Mouse (Mus musculus): ENCODE results near the gene Rbm45. TPM values are rescaled to one million over a fixed set of nuclear protein-coding genes. Genes with fewer than 3 reads are reported as not detected.

The Rbm45 gene
- polyA plus RNA-seq, 1 experiment from 2014 or later: 18.2 TPM

- Histone ChIP-seq H3K4me2 (replicated peaks; ENCODE audit: low read depth, low read length) (peak overlapping the region; percentile 85), H3K36me3 (ENCODE audit: control insufficient read depth, insufficient read depth, low read length) (peaks cover 33% of the 10 kb centered on the region), H3K4me3 (ENCODE audit: low read length) (peak overlapping the region; percentile 94), H3K27ac (ENCODE audit: low read depth, low read length) (no peak overlapping the region), H3K9ac (ENCODE audit: low read depth, low read length) (peak overlapping the region; percentile 86), H3K9me3 (ENCODE audit: control insufficient read depth, low read length) (no peaks in the 10 kb centered on the region), H3K4me1 (ENCODE audit: control insufficient read depth, insufficient read depth, low read length) (peaks cover 7% of the 10 kb centered on the region; the same call in 1 of the 2 replicates), H3K27me3 (ENCODE audit: control insufficient read depth, insufficient read depth, low read length) (no peaks in the 10 kb centered on the region)
- ATAC-seq (ENCODE audit: low FRiP score, low TSS enrichment): no peak
- 2% methylated on average over 7 of the region's 7 CpGs for WGBS
These were observed 805 bp downstream of the Rbm45 start for GRCm38 (mm10) chr2:76370656-76370922.

- no peak for ATAC-seq (ENCODE audit: low FRiP score, low TSS enrichment)
- H3K27ac ChIP-seq (ENCODE audit: low read depth, low read length): no peak overlapping the region
- no peak overlapping the region for H3K4me2 ChIP-seq (replicated peaks; ENCODE audit: low read depth, low read length)
- H3K4me3 ChIP-seq (ENCODE audit: low read length): no peak overlapping the region
- peaks cover 40% of the 10 kb centered on the region for H3K36me3 ChIP-seq (ENCODE audit: control insufficient read depth, insufficient read depth, low read length)
- WGBS: 90% methylated on average over 4 of the region's 4 CpGs
- H3K9me3 ChIP-seq (ENCODE audit: control insufficient read depth, low read length): no peaks in the 10 kb centered on the region
- H3K9ac ChIP-seq (ENCODE audit: low read depth, low read length): no peak overlapping the region
- H3K27me3 ChIP-seq (ENCODE audit: control insufficient read depth, insufficient read depth, low read length): no peaks in the 10 kb centered on the region
- peaks cover 7% of the 10 kb centered on the region; the same call in 1 of the 2 replicates for H3K4me1 ChIP-seq (ENCODE audit: control insufficient read depth, insufficient read depth, low read length)
These were observed 2.5 kb downstream of the Rbm45 start for GRCm38 (mm10) chr2:76372244-76372643.

DNA sequence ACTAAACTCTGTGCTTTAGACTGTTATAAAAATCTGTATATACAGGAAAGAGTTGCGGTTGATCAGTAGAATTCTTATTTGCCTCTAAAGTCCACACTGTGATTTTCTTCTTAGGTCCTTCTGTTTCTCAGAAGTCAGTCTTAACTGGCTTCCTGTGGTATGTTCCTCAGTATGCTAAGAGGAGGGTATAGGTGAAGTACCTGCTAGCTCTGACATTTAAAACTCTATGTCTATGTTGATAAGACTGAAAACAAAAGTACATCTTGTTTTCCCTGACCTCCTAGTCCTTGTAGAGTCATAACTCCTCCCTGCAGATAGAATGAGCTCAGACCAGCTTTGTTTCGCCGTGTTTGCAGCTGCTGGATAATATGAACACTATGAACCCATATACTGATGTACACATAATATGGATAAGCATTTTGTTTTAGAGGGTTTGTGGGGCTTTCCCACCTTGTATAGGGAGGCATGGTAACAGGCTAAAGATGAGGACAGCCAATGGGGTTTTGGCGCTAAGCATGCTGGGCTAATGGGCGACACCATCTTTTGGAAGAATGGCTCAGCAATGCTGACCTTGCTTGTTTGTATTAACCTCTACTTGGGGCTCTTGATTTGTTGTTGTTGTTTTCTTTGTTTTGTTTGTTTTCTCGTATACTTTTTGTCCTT lies 4.9 kb downstream of the Rbm45 start:
- Histone ChIP-seq H3K27me3 (ENCODE audit: control insufficient read depth, insufficient read depth, low read length) (no peaks in the 10 kb centered on the region), H3K36me3 (ENCODE audit: control insufficient read depth, insufficient read depth, low read length) (peaks cover 61% of the 10 kb centered on the region), H3K9me3 (ENCODE audit: control insufficient read depth, low read length) (no peaks in the 10 kb centered on the region), H3K4me1 (ENCODE audit: control insufficient read depth, insufficient read depth, low read length) (peaks cover 7% of the 10 kb centered on the region; the same call in 1 of the 2 replicates), H3K9ac (ENCODE audit: low read depth, low read length) (no peak overlapping the region), H3K27ac (ENCODE audit: low read depth, low read length) (no peak overlapping the region), H3K4me2 (replicated peaks; ENCODE audit: low read depth, low read length) (no peak overlapping the region), H3K4me3 (ENCODE audit: low read length) (no peak overlapping the region)
- ATAC-seq (ENCODE audit: low FRiP score, low TSS enrichment): no peak
- 90% methylated on average over 6 of the region's 6 CpGs for WGBS

DNA sequence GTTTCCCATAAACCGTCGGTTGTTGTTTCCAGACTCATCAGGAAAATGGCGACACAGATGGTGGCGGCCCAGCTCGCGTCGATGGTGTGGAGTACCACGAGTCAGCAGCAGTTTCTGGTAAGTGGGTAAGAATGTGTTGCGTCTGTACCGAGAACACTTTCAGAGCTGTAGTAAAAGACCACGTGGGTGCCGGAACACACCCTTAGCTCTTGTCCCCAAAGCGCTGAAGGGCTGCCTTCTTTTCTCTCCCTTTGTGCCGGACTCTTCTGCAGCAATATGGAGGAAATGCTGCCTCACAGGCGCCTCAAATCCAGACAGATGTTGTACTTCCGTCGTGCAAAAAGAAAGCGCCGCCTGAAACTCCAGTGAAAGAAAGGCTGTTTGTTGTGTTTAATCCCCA lies 8.9 kb downstream of the Rbm45 start:
- Histone ChIP-seq H3K9me3 (ENCODE audit: control insufficient read depth, low read length) (no peaks in the 10 kb centered on the region), H3K27me3 (ENCODE audit: control insufficient read depth, insufficient read depth, low read length) (no peaks in the 10 kb centered on the region), H3K36me3 (ENCODE audit: control insufficient read depth, insufficient read depth, low read length) (peaks cover 76% of the 10 kb centered on the region), H3K4me3 (ENCODE audit: low read length) (no peak overlapping the region), H3K4me1 (ENCODE audit: control insufficient read depth, insufficient read depth, low read length) (no peaks in the 10 kb centered on the region), H3K27ac (ENCODE audit: low read depth, low read length) (no peak overlapping the region), H3K4me2 (replicated peaks; ENCODE audit: low read depth, low read length) (no peak overlapping the region), H3K9ac (ENCODE audit: low read depth, low read length) (no peak overlapping the region)
- 95% methylated on average over 19 of the region's 19 CpGs for WGBS
- no peak for ATAC-seq (ENCODE audit: low FRiP score, low TSS enrichment)

DNA sequence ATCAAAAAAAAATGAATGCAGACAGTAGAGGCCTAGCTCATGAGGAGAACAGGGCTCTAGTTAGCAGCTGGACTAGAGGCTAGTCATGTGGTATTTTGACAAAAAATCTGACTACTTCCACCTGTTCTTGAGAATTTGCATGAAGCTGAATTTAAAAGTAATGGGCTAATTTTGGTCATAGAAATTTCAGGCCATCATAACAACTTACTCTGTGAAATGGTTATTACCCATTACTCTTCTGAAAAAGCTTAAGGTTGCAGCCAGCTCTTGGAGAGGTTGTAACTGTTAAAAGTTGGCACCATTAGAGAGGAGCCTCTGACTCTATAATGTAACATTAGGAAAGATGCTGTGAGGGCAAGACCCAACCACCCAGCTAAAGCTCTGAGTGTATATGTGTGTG lies 16.7 kb downstream of the Rbm45 start:
- H3K4me1 ChIP-seq (ENCODE audit: control insufficient read depth, insufficient read depth, low read length): no peaks in the 10 kb centered on the region
- no peak overlapping the region for H3K4me2 ChIP-seq (replicated peaks; ENCODE audit: low read depth, low read length)
- H3K4me3 ChIP-seq (ENCODE audit: low read length): no peak overlapping the region
- H3K9me3 ChIP-seq (ENCODE audit: control insufficient read depth, low read length): no peaks in the 10 kb centered on the region
- H3K27me3 ChIP-seq (ENCODE audit: control insufficient read depth, insufficient read depth, low read length): no peaks in the 10 kb centered on the region
- no peak for ATAC-seq (ENCODE audit: low FRiP score, low TSS enrichment)
- H3K9ac ChIP-seq (ENCODE audit: low read depth, low read length): no peak overlapping the region
- H3K36me3 ChIP-seq (ENCODE audit: control insufficient read depth, insufficient read depth, low read length): peaks cover 24% of the 10 kb centered on the region
- H3K27ac ChIP-seq (ENCODE audit: low read depth, low read length): no peak overlapping the region

DNA sequence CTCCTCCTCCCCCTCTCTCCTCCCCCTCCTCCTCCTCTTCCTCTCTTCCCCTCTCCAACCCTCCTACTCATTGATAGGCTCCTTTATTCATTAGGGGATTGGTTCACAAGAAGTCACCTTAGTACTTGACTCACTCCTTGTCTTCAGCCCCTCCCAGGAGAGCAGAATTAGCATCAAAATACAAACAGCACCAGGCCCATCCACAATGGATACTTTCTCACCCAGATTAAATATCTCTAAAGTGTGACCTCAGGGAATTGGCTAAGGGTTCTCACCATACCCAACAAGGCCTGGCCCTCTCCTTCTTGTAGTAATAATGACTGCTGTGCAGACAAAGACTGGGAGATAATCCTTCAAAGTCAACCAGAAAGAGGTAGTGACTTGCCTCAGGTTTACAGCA lies 30.4 kb downstream of the Rbm45 start:
- no peaks in the 10 kb centered on the region for H3K36me3 ChIP-seq (ENCODE audit: control insufficient read depth, insufficient read depth, low read length)
- no peak for ATAC-seq (ENCODE audit: low FRiP score, low TSS enrichment)
- H3K27ac ChIP-seq (ENCODE audit: low read depth, low read length): no peak overlapping the region
- no peaks in the 10 kb centered on the region for H3K9me3 ChIP-seq (ENCODE audit: control insufficient read depth, low read length)
- H3K4me3 ChIP-seq (ENCODE audit: low read length): no peak overlapping the region
- H3K4me1 ChIP-seq (ENCODE audit: control insufficient read depth, insufficient read depth, low read length): no peaks in the 10 kb centered on the region
- peaks cover 10% of the 10 kb centered on the region; the same call in 1 of the 2 replicates for H3K27me3 ChIP-seq (ENCODE audit: control insufficient read depth, insufficient read depth, low read length)
- no peak overlapping the region for H3K4me2 ChIP-seq (replicated peaks; ENCODE audit: low read depth, low read length)
- H3K9ac ChIP-seq (ENCODE audit: low read depth, low read length): no peak overlapping the region

- peak overlapping the region; percentile 90 for H3K4me2 ChIP-seq (replicated peaks; ENCODE audit: low read depth, low read length)
- peak overlapping the region; percentile 92 for H3K4me3 ChIP-seq (ENCODE audit: low read length)
- H3K36me3 ChIP-seq (ENCODE audit: control insufficient read depth, insufficient read depth, low read length): no peaks in the 10 kb centered on the region
- 2% methylated on average over 15 of the region's 15 CpGs for WGBS
- no peak overlapping the region for H3K27ac ChIP-seq (ENCODE audit: low read depth, low read length)
- ATAC-seq (ENCODE audit: low FRiP score, low TSS enrichment): peak; percentile 54; the same call in 1 of the 2 replicates
- 0 out of 2 replicates have a peak, but pooled peaks cover 3% of the 10 kb centered on the region for H3K4me1 ChIP-seq (ENCODE audit: control insufficient read depth, insufficient read depth, low read length)
- peak overlapping the region; percentile 73 for H3K9ac ChIP-seq (ENCODE audit: low read depth, low read length)
- H3K27me3 ChIP-seq (ENCODE audit: control insufficient read depth, insufficient read depth, low read length): peaks cover 10% of the 10 kb centered on the region; the same call in 1 of the 2 replicates
- H3K9me3 ChIP-seq (ENCODE audit: control insufficient read depth, low read length): no peaks in the 10 kb centered on the region
These were observed 35.9 kb downstream of the Rbm45 start for GRCm38 (mm10) chr2:76405596-76406150.

DNA sequence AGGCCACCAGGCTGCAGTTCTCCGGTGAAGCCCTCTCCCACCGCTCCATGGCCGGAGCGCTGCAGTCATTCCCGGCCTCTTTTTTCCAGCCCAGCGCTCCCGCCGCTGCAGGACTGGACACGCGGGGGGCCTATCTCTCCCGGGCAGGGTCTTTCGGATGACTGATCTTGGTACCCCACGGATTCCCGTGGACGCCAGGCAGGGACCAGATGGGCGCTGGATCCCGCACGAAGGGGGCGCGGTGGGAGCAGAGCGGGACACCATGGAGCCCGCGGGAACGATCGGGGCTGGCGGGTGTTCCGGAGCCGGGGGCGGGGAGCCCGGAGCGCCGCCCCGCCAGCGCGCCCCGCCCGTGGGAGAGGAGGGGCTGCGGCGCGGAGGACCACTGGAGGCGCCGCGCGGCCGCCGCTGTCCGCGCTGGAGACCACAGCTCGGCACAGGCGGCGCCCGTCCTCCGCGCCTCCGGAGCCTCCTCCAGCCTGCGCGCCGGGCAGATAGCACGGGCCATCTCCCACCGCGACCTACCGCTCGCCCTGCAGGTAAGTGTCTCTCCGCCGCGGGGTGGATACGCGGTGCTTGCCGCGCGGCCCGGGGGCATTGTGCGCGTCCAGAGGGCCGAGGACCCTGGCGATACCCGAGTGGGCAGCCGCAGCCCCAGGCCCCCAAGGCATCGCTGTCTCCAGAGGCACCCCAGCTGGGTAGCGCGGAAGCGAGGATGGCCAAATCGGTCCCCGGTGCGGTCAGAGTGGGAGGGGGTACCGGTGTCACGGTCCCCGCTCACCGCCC lies 36.6 kb downstream of the Rbm45 start, which contains the start of gene Osbpl6:
Gene Osbpl6 (plus strand): TSS at position 358 of the 786 bp plus-strand sequence.
- Histone ChIP-seq H3K27ac (ENCODE audit: low read depth, low read length) (peak within 1 kb of the TSS; percentile 27), H3K4me2 (replicated peaks; ENCODE audit: low read depth, low read length) (peak within 1 kb of the TSS; percentile 90), H3K27me3 (ENCODE audit: control insufficient read depth, insufficient read depth, low read length) (peaks cover 10% of the 10 kb centered on the region; the same call in 1 of the 2 replicates), H3K9ac (ENCODE audit: low read depth, low read length) (peak within 1 kb of the TSS; percentile 73), H3K4me1 (ENCODE audit: control insufficient read depth, insufficient read depth, low read length) (0 out of 2 replicates have a peak, but pooled peaks cover 3% of the 10 kb centered on the region), H3K36me3 (ENCODE audit: control insufficient read depth, insufficient read depth, low read length) (no peaks in the 10 kb centered on the region), H3K9me3 (ENCODE audit: control insufficient read depth, low read length) (no peaks in the 10 kb centered on the region), H3K4me3 (ENCODE audit: low read length) (peak within 1 kb of the TSS; percentile 92)
- ATAC-seq (ENCODE audit: low FRiP score, low TSS enrichment): peak; percentile 94
- WGBS: 1% methylated on average over 78 of the region's 89 CpGs
